Mouse (Mus musculus) midbrain, embryonic 11.5 days (tissue): ENCODE measurements around the gene Cphx2. TPM values are rescaled to one million over a fixed set of nuclear protein-coding genes. Genes with fewer than 3 reads are reported as not detected.
"Not testable (repeated sequence)": the region's sequence is repeated elsewhere in the genome, so short reads cannot be mapped to it uniquely, and the experiment has no call there.

Experiments
- ATAC-seq: fragments of 200-750 bp; cut with Nextera tagmentation; 2 replicates; pipeline ENCODE4 v1.8.0; 2017; ENCODE audit warnings: moderate TSS enrichment, moderate library complexity; ENCODE audit not compliant: low FRiP score
- DNase-seq: peaks from one replicate; pipeline ENCODE4 v3.0.0; 2015; ENCODE audit warnings: low spot score; ENCODE audit errors: missing footprints
- H3K27ac ChIP-seq: fragments of 300-500 bp; sonication (generic); 2 replicates; pipeline ENCODE4 v1.5.1; 2014; ENCODE audit warnings: low read depth, low read length
- H3K27me3 ChIP-seq: fragments of 300-500 bp; sonication (generic); 2 replicates; pipeline ENCODE4 v1.6.1; 2014; ENCODE audit warnings: mild to moderate bottlenecking, low read length, moderate library complexity, mixed read lengths; ENCODE audit not compliant: control insufficient read depth, insufficient read depth
- H3K36me3 ChIP-seq: fragments of 300-500 bp; sonication (generic); 2 replicates; pipeline ENCODE4 v1.6.1; 2014; ENCODE audit warnings: mild to moderate bottlenecking, low read length, moderate library complexity, mixed read lengths; ENCODE audit not compliant: control insufficient read depth, insufficient read depth
- H3K4me1 ChIP-seq: fragments of 300-500 bp; sonication (generic); 2 replicates; pipeline ENCODE4 v1.6.1; 2014; ENCODE audit warnings: low read length; ENCODE audit not compliant: control insufficient read depth, insufficient read depth
- H3K4me2 ChIP-seq: fragments of 300-500 bp; sonication (generic); 2 replicates; pipeline ENCODE4 v1.6.1; 2014; ENCODE audit warnings: mild to moderate bottlenecking, moderate library complexity
- H3K4me3 ChIP-seq: fragments of 300-500 bp; sonication (generic); 2 replicates; pipeline ENCODE4 v1.5.1; 2014; ENCODE audit warnings: low read depth, low read length
- H3K9ac ChIP-seq: fragments of 300-500 bp; sonication (generic); 2 replicates; pipeline ENCODE4 v1.6.1; 2014; ENCODE audit warnings: low read length
- H3K9me3 ChIP-seq: fragments of 300-500 bp; sonication (generic); 2 replicates; pipeline ENCODE4 v1.6.1; 2016; ENCODE audit warnings: low read length; ENCODE audit not compliant: control insufficient read depth
- WGBS: fragments of 180-500 bp; shearing (Covaris S2); extraction: QIAGEN DNeasy Blood & Tissue Kit; methylation state at CpG from one replicate; pipeline ENCODE4 v1.1.7; 2014; 5-methylcytosine and 5-hydroxymethylcytosine counted together
- polyA plus RNA-seq: library from polyadenylated mRNA; unstranded; fragments of >200 nt; fragmentation: Nextera tagmentation; extraction: Ambion mirVana; gene quantifications from 2 replicates; pipeline ENCODE4 v1.2.1, GENCODE M21; 2014

Cphx2 gene
- not detected in 2 replicates for polyA plus RNA-seq

GRCm38 (mm10) chr14:26081216-26081615 lies at the start of gene Cphx2:
TSS of gene Cphx2 (plus strand) at chr14:26081516.
- H3K4me2 ChIP-seq, H3K4me3 ChIP-seq, H3K9me3 ChIP-seq, H3K4me1 ChIP-seq, ATAC-seq, H3K36me3 ChIP-seq, H3K27ac ChIP-seq, H3K27me3 ChIP-seq, DNase-seq, H3K9ac ChIP-seq: not testable (repeated sequence)
- no CpG with 5 or more reads among the region's 6 CpGs for WGBS

GRCm38 (mm10) chr14:26034364-26034763 lies 47.0 kb upstream of the Cphx2 start:
- H3K36me3 ChIP-seq, H3K4me2 ChIP-seq, H3K27me3 ChIP-seq, DNase-seq, H3K4me3 ChIP-seq, H3K27ac ChIP-seq, H3K9ac ChIP-seq, ATAC-seq, H3K9me3 ChIP-seq, H3K4me1 ChIP-seq: not testable (repeated sequence)
- WGBS = no CpG with 5 or more reads among the region's 3 CpGs

- no CpG with 5 or more reads among the region's 6 CpGs for WGBS
- not testable (repeated sequence) for H3K4me3 ChIP-seq, H3K9me3 ChIP-seq
Measured at GRCm38 (mm10) chr14:26035439-26035838, 45.9 kb upstream of the Cphx2 start.

GRCm38 (mm10) chr14:26042611-26043010 lies 38.7 kb upstream of the Cphx2 start, which contains the start of gene Gm9780:
TSS of gene Gm9780 (minus strand) at chr14:26042711.
- not testable (repeated sequence) for ATAC-seq, H3K4me2 ChIP-seq, H3K36me3 ChIP-seq, H3K9ac ChIP-seq, H3K9me3 ChIP-seq, H3K4me1 ChIP-seq, H3K27me3 ChIP-seq, H3K4me3 ChIP-seq, H3K27ac ChIP-seq, DNase-seq
- no CpG with 5 or more reads among the region's 26 CpGs for WGBS

More at GRCm38 (mm10) chr14:26035439-26035838, 45.9 kb upstream of the Cphx2 start:
- DNase-seq, H3K27me3 ChIP-seq, H3K27ac ChIP-seq, H3K36me3 ChIP-seq, H3K9ac ChIP-seq, ATAC-seq, H3K4me2 ChIP-seq, H3K4me1 ChIP-seq: not testable (repeated sequence)

GRCm38 (mm10) chr14:26045007-26045406 lies 36.3 kb upstream of the Cphx2 start:
- not testable (repeated sequence) for H3K4me2 ChIP-seq, H3K4me3 ChIP-seq, H3K27ac ChIP-seq, ATAC-seq, H3K27me3 ChIP-seq, DNase-seq, H3K4me1 ChIP-seq, H3K9me3 ChIP-seq, H3K36me3 ChIP-seq, H3K9ac ChIP-seq
- WGBS = no CpG with 5 or more reads among the region's 5 CpGs

GRCm38 (mm10) chr14:26047026-26047425 lies 34.3 kb upstream of the Cphx2 start:
- ATAC-seq, H3K27ac ChIP-seq, H3K4me3 ChIP-seq, H3K36me3 ChIP-seq, H3K9me3 ChIP-seq, DNase-seq, H3K27me3 ChIP-seq, H3K4me2 ChIP-seq, H3K4me1 ChIP-seq, H3K9ac ChIP-seq: not testable (repeated sequence)
- no CpG with 5 or more reads among the region's 8 CpGs for WGBS

GRCm38 (mm10) chr14:26048767-26049166 lies 32.5 kb upstream of the Cphx2 start:
- H3K4me3 ChIP-seq, H3K9ac ChIP-seq, H3K4me2 ChIP-seq, ATAC-seq, H3K9me3 ChIP-seq, H3K4me1 ChIP-seq, H3K36me3 ChIP-seq, DNase-seq, H3K27me3 ChIP-seq, H3K27ac ChIP-seq: not testable (repeated sequence)
- no CpG with 5 or more reads among the region's 9 CpGs for WGBS

- H3K4me2 ChIP-seq, H3K9ac ChIP-seq, ATAC-seq, H3K27me3 ChIP-seq, H3K36me3 ChIP-seq, H3K4me1 ChIP-seq, H3K27ac ChIP-seq, H3K4me3 ChIP-seq, H3K9me3 ChIP-seq, DNase-seq: not testable (repeated sequence)
- WGBS = no CpG with 5 or more reads among the region's 3 CpGs
Measured at GRCm38 (mm10) chr14:26058184-26058583, 23.1 kb upstream of the Cphx2 start.

- DNase-seq, H3K36me3 ChIP-seq, H3K9me3 ChIP-seq, H3K4me1 ChIP-seq, H3K9ac ChIP-seq, H3K4me2 ChIP-seq, ATAC-seq, H3K27ac ChIP-seq, H3K27me3 ChIP-seq, H3K4me3 ChIP-seq: not testable (repeated sequence)
- no CpG with 5 or more reads among the region's 6 CpGs for WGBS
Measured at GRCm38 (mm10) chr14:26059362-26059761, 22.0 kb upstream of the Cphx2 start.
